Mouse (Mus musculus) kidney, postnatal 0 days (tissue): ENCODE measurements around the gene Syne3. TPM values are rescaled to one million over a fixed set of nuclear protein-coding genes. Genes with fewer than 3 reads are reported as not detected.

Source experiments
- ATAC-seq: fragments of 200-750 bp; cut with Nextera tagmentation; replicated peaks from 2 replicates; pipeline ENCODE4 v1.8.0; 2017; ENCODE audit warnings: low read depth, moderate number of reproducible peaks, moderate TSS enrichment, moderate library complexity; ENCODE audit not compliant: low FRiP score
- DNase-seq: peaks from one replicate; pipeline ENCODE4 v3.0.0-alpha.2; 2016; ENCODE audit warnings: low spot score
- H3K27ac ChIP-seq: fragments of 300-500 bp; sonication (generic); 2 replicates; pipeline ENCODE4 v1.5.1; 2014; ENCODE audit warnings: mild to moderate bottlenecking
- H3K27me3 ChIP-seq: fragments of 300-500 bp; sonication (generic); 2 replicates; pipeline ENCODE4 v1.6.1; 2014; ENCODE audit warnings: low read length, mixed read lengths; ENCODE audit not compliant: insufficient read depth
- H3K36me3 ChIP-seq: fragments of 300-500 bp; sonication (generic); 2 replicates; pipeline ENCODE4 v1.6.1; 2014; ENCODE audit warnings: low read length, mixed read lengths; ENCODE audit not compliant: insufficient read depth
- H3K4me1 ChIP-seq: fragments of 300-500 bp; sonication (generic); replicated peaks from 2 replicates; pipeline ENCODE4 v1.6.1; 2014; ENCODE audit warnings: antibody characterized with exemption, low read length, mixed read lengths; ENCODE audit not compliant: insufficient read depth
- H3K4me2 ChIP-seq: fragments of 300-500 bp; sonication (generic); 2 replicates; pipeline ENCODE4 v1.6.1; 2014; ENCODE audit warnings: mild to moderate bottlenecking, low read length, moderate library complexity, mixed read lengths
- H3K4me3 ChIP-seq: fragments of 300-500 bp; sonication (generic); replicated peaks from 2 replicates; pipeline ENCODE4 v1.5.1; 2014; ENCODE audit warnings: low read depth, low read length
- H3K9ac ChIP-seq: fragments of 300-500 bp; sonication (generic); 2 replicates; pipeline ENCODE4 v1.6.1; 2014; ENCODE audit warnings: low read depth, low read length
- H3K9me3 ChIP-seq: fragments of 300-500 bp; sonication (generic); replicated peaks from 2 replicates; pipeline ENCODE4 v1.6.1; 2016; ENCODE audit warnings: low read length, inconsistent platforms, mixed read lengths
- CTCF ChIP-seq: IDR thresholded peaks from 2 replicates; pipeline ENCODE4 v1.5.1; 2016; ENCODE audit warnings: antibody characterized with exemption, low read depth, mild to moderate bottlenecking, moderate library complexity
- WGBS: fragments of 180-500 bp; shearing (Covaris S2); extraction: QIAGEN DNeasy Blood & Tissue Kit; methylation state at CpG from one replicate; pipeline ENCODE4 v1.1.7; 2014; 5-methylcytosine and 5-hydroxymethylcytosine counted together
- polyA plus RNA-seq: library from polyadenylated mRNA; unstranded; fragments of >200 nt; fragmentation: Nextera tagmentation; extraction: Ambion mirVana; gene quantifications from 2 replicates; pipeline ENCODE4 v1.2.1, GENCODE M21; 2015

Gene Syne3
- polyA plus RNA-seq, 1 experiment from 2014 or later, result 1.0 TPM

DNA sequence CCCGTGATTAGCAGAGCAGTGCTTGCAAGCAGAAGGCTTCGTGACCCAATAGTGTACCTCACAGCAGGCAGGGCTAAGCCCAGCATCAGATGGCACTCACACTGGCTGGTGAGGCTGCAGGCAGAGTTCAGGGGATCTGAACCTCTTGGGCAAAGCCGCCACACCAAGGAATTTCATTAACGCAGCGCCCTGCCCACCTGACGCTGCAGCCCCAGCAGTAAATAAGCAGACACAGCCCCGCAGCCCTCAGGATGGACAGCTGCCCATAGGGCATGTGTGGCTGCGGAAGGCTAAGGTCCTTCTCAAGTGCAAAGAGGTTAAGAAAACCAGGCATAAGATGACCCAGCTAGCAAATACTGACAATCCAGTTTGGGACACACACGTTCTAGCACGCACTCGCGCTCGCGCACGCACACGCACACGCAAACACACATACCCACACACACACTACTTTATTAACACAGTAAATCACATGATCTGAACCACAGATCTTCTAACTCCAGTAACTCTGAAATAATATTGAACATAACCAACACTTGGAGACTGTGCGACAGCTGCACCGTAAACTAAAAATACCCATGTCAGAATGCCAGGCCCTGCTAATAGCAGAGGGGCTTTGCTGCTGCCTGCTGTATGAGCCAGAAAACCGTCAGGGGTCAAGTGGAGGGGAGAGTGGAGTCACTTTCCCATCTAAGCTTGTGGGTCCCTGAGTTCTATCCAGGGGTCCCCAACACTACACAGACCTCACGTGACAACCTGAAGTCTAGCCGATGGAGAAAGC, 30.5 kb downstream of the Syne3 start:
- Histone ChIP-seq H3K4me1 (0 out of 2 replicates have a peak, but pooled peaks cover 7% of the 10 kb centered on the region), H3K27ac (peak overlapping the region; percentile 21), H3K4me2 (peak overlapping the region; percentile 35), H3K9me3 (no peaks in the 10 kb centered on the region), H3K27me3 (no peaks in the 10 kb centered on the region), H3K9ac (no peak overlapping the region), H3K4me3 (no peak overlapping the region), H3K36me3 (no peaks in the 10 kb centered on the region)
- TF ChIP-seq CTCF, result no peak
- DNase-seq (no peak), ATAC-seq (no peak)
- 63% methylated on average over 22 of the region's 22 CpGs for WGBS

DNA sequence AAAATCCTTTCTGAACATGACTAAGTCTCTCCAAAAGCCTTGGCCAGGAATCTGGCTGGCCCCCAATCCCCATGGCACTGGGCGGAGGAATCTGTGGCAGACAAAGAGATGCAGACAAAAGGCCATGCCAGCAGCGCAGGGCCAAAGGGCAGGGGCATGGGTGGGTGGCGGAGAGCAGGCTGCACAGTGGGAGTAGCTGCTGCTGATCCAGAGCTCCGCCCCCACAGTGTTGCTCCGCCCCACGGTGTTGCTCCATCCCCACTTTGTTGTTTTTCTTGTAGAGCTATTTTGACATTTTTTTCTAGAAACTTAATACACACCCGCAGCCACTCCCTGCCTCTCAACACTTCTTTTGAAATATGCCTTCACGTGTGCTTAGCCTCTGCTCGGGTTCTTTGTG, 31.2 kb downstream of the Syne3 start:
- Histone ChIP-seq H3K4me3 (no peak overlapping the region), H3K9ac (no peak overlapping the region), H3K4me1 (0 out of 2 replicates have a peak, but pooled peaks cover 6% of the 10 kb centered on the region), H3K27ac (peak overlapping the region; percentile 21), H3K9me3 (no peaks in the 10 kb centered on the region), H3K27me3 (no peaks in the 10 kb centered on the region), H3K36me3 (no peaks in the 10 kb centered on the region), H3K4me2 (peak overlapping the region; percentile 35)
- WGBS, result 16% methylated on average over 9 of the region's 9 CpGs
- ATAC-seq, result peak; percentile 63; the same call in 1 of the 2 replicates
- peak; percentile 81 for DNase-seq
- TF ChIP-seq CTCF, result no peak

DNA sequence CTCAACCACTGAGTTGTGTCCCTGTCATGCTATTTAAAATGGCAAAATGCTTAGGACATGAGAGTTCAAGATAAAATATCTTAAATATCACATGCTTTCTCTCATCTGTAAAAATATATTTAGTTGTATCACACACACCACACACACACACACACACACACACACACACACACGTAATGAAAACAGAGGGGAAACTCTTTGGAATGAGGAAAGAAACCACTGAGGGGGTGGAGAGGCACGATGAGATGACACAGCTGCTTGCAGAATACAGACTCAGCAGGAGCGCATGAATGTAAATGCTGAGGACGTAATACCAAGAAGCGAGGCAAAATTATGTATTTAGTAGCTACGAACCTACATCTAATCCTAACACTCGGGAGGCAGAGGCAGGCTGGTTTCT, 32.7 kb downstream of the Syne3 start:
- WGBS, result 64% methylated on average over 7 of the region's 7 CpGs
- DNase-seq (peak; percentile 78), ATAC-seq (no peak)
- Histone ChIP-seq H3K9me3 (no peaks in the 10 kb centered on the region), H3K27ac (no peak overlapping the region), H3K9ac (no peak overlapping the region), H3K27me3 (no peaks in the 10 kb centered on the region), H3K4me2 (no peak overlapping the region), H3K4me1 (no peaks in the 10 kb centered on the region), H3K36me3 (no peaks in the 10 kb centered on the region), H3K4me3 (no peak overlapping the region)
- no peak for TF ChIP-seq CTCF

DNA sequence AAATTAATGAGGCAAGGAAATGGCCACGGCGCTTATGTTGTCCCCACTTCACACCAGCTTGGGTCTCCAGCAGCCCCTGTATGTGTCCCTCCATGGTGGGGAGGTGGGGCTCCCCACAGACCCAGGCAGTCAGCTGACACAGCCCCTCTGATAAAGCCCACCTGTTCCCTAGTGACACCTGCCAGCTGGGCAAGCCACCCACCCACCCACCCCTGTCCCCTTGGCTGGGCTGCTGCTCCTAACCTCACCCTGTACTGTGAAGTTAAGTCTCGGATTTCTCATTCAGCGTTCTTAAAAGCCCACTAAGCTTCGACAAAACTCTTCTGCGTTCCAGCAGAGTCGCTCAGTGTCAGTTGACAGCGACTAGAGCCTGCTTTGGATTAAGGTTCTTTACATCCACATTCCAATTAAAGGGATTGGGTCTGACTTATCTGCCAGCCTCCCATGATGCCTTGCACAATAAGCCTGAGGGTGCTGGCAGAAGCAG, 33.2 kb downstream of the Syne3 start:
- no peaks in the 10 kb centered on the region for H3K36me3 ChIP-seq
- no peaks in the 10 kb centered on the region for H3K27me3 ChIP-seq
- H3K9me3 ChIP-seq, result no peaks in the 10 kb centered on the region
- no peak overlapping the region for H3K9ac ChIP-seq
- H3K27ac ChIP-seq, result peak overlapping the region; percentile 47
- DNase-seq (peak; percentile 62), ATAC-seq (peak; percentile 65)
- 25% methylated on average over 8 of the region's 8 CpGs for whole genome bisulfite sequencing
- no peak for TF ChIP-seq CTCF
- H3K4me2 ChIP-seq, result no peak overlapping the region
- H3K4me1 ChIP-seq, result no peaks in the 10 kb centered on the region
- no peak overlapping the region for H3K4me3 ChIP-seq

DNA sequence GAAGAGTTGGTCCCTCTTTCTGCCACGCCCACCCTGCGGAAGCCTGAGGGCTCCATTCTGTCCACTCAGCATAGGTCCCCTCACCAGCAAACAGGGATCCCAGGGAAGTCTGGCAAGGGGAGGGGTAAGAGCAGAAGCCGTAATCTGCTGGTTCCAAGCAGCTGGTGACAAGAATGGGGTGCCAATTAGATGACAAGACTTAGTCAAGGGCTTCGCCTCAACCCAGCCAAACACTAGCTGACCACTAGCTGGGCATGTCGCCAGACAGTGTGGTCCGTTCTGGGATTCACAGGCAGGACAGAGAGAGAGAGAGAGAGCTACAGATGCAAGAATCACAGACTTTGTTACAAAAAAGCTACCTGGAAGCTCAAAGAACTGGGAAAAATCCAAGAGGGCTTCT, 36.7 kb downstream of the Syne3 start:
- Histone ChIP-seq H3K4me2 (no peak overlapping the region), H3K36me3 (no peaks in the 10 kb centered on the region), H3K9me3 (no peaks in the 10 kb centered on the region), H3K27me3 (no peaks in the 10 kb centered on the region), H3K27ac (no peak overlapping the region), H3K4me1 (no peaks in the 10 kb centered on the region), H3K9ac (no peak overlapping the region), H3K4me3 (no peak overlapping the region)
- ATAC-seq, result no peak
- 85% methylated on average over 6 of the region's 6 CpGs for WGBS
- no peak for TF ChIP-seq CTCF
- no peak for DNase-seq

DNA sequence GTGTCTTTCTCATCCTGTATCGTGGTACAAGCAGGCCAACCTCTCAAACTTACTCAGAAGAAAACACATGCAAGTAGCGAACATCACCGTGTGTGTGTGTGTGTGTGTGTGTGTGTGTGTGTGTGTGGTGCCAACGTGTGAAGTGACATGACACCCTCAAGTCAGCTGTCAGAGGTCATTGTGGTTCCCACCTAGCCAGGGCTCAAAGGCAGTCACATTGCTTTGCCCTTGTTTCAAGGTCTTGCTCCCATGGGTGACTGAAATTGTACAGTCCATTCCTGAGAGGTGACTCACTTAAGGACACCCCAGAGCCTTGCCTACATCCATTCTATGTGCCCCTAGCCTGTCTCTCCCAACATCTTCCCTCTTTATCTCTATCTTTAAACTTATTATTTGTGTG, 40.0 kb downstream of the Syne3 start:
- Histone ChIP-seq H3K27ac (no peak overlapping the region), H3K4me2 (no peak overlapping the region), H3K4me3 (no peak overlapping the region), H3K4me1 (0 out of 2 replicates have a peak, but pooled peaks cover 3% of the 10 kb centered on the region), H3K27me3 (no peaks in the 10 kb centered on the region), H3K36me3 (peaks cover 3% of the 10 kb centered on the region; the same call in 1 of the 2 replicates), H3K9ac (no peak overlapping the region), H3K9me3 (no peaks in the 10 kb centered on the region)
- no peak for DNase-seq
- ATAC-seq, result no peak
- no peak for TF ChIP-seq CTCF
- WGBS, result 67% methylated on average over 4 of the region's 4 CpGs
